10 mouse cellular contexts compared by ENCODE assay signal in genomic region chr12:30160475-30160874, GRCm38 (mm10). TPM values are rescaled to one million over a fixed set of nuclear protein-coding genes. Genes with fewer than 3 reads are reported as not detected.
A peak's percentile ranks its signal among the peaks of the same experiment; 100 is the strongest.
DNase-seq lines count a peak whose midpoint lies in the region; ATAC-seq and TF ChIP-seq lines count a peak whose summit lies in the region.
"Had no signal": no experiment of that assay in that cellular context is flagged by ENCODE, and none has a peak within 500 bp of the region (broad histone marks: within the 10 kb centered on the region; RNA-seq: fewer than 3 reads in every experiment).

No protein-coding gene starts in this region.

- no peaks in the 10 kb centered on the region for H3K36me3 ChIP-seq in neural tube, embryonic 15.5 days
- H3K36me3 ChIP-seq in kidney, embryonic 15.5 days = no peaks in the 10 kb centered on the region
- H3K36me3 ChIP-seq in stomach, postnatal 0 days (ENCODE audit: control insufficient read depth, insufficient read depth, low read length) = no peaks in the 10 kb centered on the region
- H3K36me3 ChIP-seq: embryonic facial prominence, embryonic 13.5 days had no signal

- no peak overlapping the region for H3K9ac ChIP-seq in neural tube, embryonic 15.5 days (replicated peaks)
- no peak overlapping the region for H3K9ac ChIP-seq in kidney, embryonic 15.5 days
- no peak overlapping the region for H3K9ac ChIP-seq in stomach, postnatal 0 days (ENCODE audit: low read length)
- H3K9ac ChIP-seq: embryonic facial prominence, embryonic 13.5 days had no signal

- H3K4me2 ChIP-seq in neural tube, embryonic 15.5 days = no peak overlapping the region
- H3K4me2 ChIP-seq in kidney, embryonic 15.5 days = no peak overlapping the region
- H3K4me2 ChIP-seq in stomach, postnatal 0 days (replicated peaks; ENCODE audit: low read depth) = no peak overlapping the region
- H3K4me2 ChIP-seq: embryonic facial prominence, embryonic 13.5 days had no signal

- H3K27ac ChIP-seq in neural tube, embryonic 15.5 days (replicated peaks) = no peak overlapping the region
- no peak overlapping the region for H3K27ac ChIP-seq in kidney, embryonic 15.5 days
- no peak overlapping the region; the same call in 1 of the 2 replicates for H3K27ac ChIP-seq in stomach, postnatal 0 days (replicated peaks)
- H3K27ac ChIP-seq: embryonic facial prominence, embryonic 13.5 days had no signal

- no peak for TF ChIP-seq CTCF in stomach, postnatal 0 days (IDR thresholded peaks at IDR 0.05; ENCODE audit: low read depth)

- intact Hi-C loops in gastrocnemius, postnatal 14 days (cut with DNase I; ENCODE audit: low total_unique reads) = no loop called here

- no peaks in the 10 kb centered on the region for H3K27me3 ChIP-seq in neural tube, embryonic 15.5 days (replicated peaks)
- no peaks in the 10 kb centered on the region for H3K27me3 ChIP-seq in kidney, embryonic 15.5 days
- H3K27me3 ChIP-seq in stomach, postnatal 0 days (ENCODE audit: control insufficient read depth, insufficient read depth, low read length) = no peaks in the 10 kb centered on the region
- H3K27me3 ChIP-seq: embryonic facial prominence, embryonic 13.5 days had no signal

- no peak for TF ChIP-seq EP300 in stomach, postnatal 0 days (optimal IDR thresholded peaks at IDR 0.05)

- DNase-seq in gastrocnemius, adult 18-20 months (ENCODE audit: low spot score) = peak; percentile 3
- no peak for DNase-seq in gastrocnemius, postnatal 14 days
- no peak for DNase-seq in neural tube, embryonic 10.5 days (ENCODE audit: extremely low spot score, low spot score)
- DNase-seq in stomach, postnatal 0 days (ENCODE audit: low spot score) = no peak
- DNase-seq in spleen, postnatal 4 days (ENCODE audit: low spot score in 2 of 2) = no peak
- DNase-seq in layer of hippocampus, postnatal 25 days (ENCODE audit: extremely low spot score in 1 of 2, low spot score in 1 of 2) = no peak
- DNase-seq: thymus, postnatal 14 days had no signal

- no peak overlapping the region for H3K4me3 ChIP-seq in neural tube, embryonic 15.5 days (replicated peaks)
- H3K4me3 ChIP-seq in kidney, embryonic 15.5 days (replicated peaks) = no peak overlapping the region
- no peak overlapping the region for H3K4me3 ChIP-seq in stomach, postnatal 0 days (ENCODE audit: low read depth, low read length)
- H3K4me3 ChIP-seq: embryonic facial prominence, embryonic 13.5 days had no signal

- no peaks in the 10 kb centered on the region for H3K4me1 ChIP-seq in neural tube, embryonic 15.5 days
- no peaks in the 10 kb centered on the region for H3K4me1 ChIP-seq in kidney, embryonic 15.5 days
- no peaks in the 10 kb centered on the region for H3K4me1 ChIP-seq in stomach, postnatal 0 days (replicated peaks; ENCODE audit: control insufficient read depth, insufficient read depth)

- WGBS in neural tube, embryonic 15.5 days = 68% methylated on average over 3 of the region's 3 CpGs
- 70% methylated on average over 3 of the region's 3 CpGs for WGBS in kidney, embryonic 15.5 days
- WGBS in stomach, postnatal 0 days = 65% methylated on average over 3 of the region's 3 CpGs

- peak; percentile 63; the same call in 1 of the 2 replicates for ATAC-seq in neural tube, embryonic 15.5 days (ENCODE audit: low FRiP score)
- 0 out of 2 replicates have a peak, but pooled peaks have one; percentile 62 for ATAC-seq in kidney, embryonic 15.5 days (replicated peaks; ENCODE audit: low FRiP score)
- peak; percentile 71; the same call in 1 of the 2 replicates for ATAC-seq in stomach, postnatal 0 days (ENCODE audit: low FRiP score, low TSS enrichment)

- no peaks in the 10 kb centered on the region for H3K9me3 ChIP-seq in neural tube, embryonic 15.5 days (replicated peaks)
- no peaks in the 10 kb centered on the region for H3K9me3 ChIP-seq in kidney, embryonic 15.5 days (replicated peaks)
- H3K9me3 ChIP-seq in stomach, postnatal 0 days (ENCODE audit: control insufficient read depth, low read length) = no peaks in the 10 kb centered on the region
- H3K9me3 ChIP-seq: embryonic facial prominence, embryonic 13.5 days had no signal

RNA-seq across cellular contexts. Expression of gene Tpo, which starts 28.1 kb away (rescaled TPM):
- total RNA-seq in gastrocnemius, adult 18-20 months (2021) = not detected
- total RNA-seq in gastrocnemius, postnatal 14 days (2021) = not detected
- 0.19 and 0.27 TPM in 2 replicates for polyA plus RNA-seq in neural tube, embryonic 15.5 days (2015; fragmentation: Nextera tagmentation; extraction: Ambion mirVana)
- polyA plus RNA-seq in kidney, embryonic 15.5 days (2015; fragmentation: Nextera tagmentation; extraction: Ambion mirVana) = not detected in 2 replicates
- not detected in 2 replicates for polyA plus RNA-seq in stomach, postnatal 0 days (2015; fragmentation: Nextera tagmentation; extraction: Ambion mirVana)
- under 1 TPM in 1 of 2 experiments, not detected in 1; 0.27 TPM for total RNA-seq in layer of hippocampus, postnatal 25 days (2021)
- polyA plus RNA-seq: embryonic facial prominence, embryonic 13.5 days had no signal
